Mouse (Mus musculus): ENCODE data around the gene 1700067K01Rik. TPM values are rescaled to one million over a fixed set of nuclear protein-coding genes. Genes with fewer than 3 reads are reported as not detected.

Gene 1700067K01Rik
- polyA plus RNA-seq, 1 experiment from 2014 or later, result 0.58 TPM

GRCm38 (mm10) chr8:83989243-83989642 lies 12.1 kb upstream of the 1700067K01Rik start:
- Histone ChIP-seq H3K27ac (replicated peaks) (no peak overlapping the region; the same call in 1 of the 2 replicates), H3K36me3 (replicated peaks) (peaks cover 76% of the 10 kb centered on the region), H3K9me3 (replicated peaks) (no peaks in the 10 kb centered on the region), H3K9ac (no peak overlapping the region), H3K4me2 (no peak overlapping the region), H3K27me3 (no peaks in the 10 kb centered on the region), H3K4me1 (replicated peaks) (peaks cover 38% of the 10 kb centered on the region), H3K4me3 (replicated peaks) (no peak overlapping the region)
- ATAC-seq (ENCODE audit: insufficient read depth), result no peak
- WGBS (ENCODE audit: insufficient replicate concordance), result 51% methylated on average over 7 of the region's 7 CpGs

- H3K9me3 ChIP-seq (replicated peaks), result no peaks in the 10 kb centered on the region
- peaks cover 74% of the 10 kb centered on the region for H3K36me3 ChIP-seq (replicated peaks)
- H3K4me3 ChIP-seq (replicated peaks), result no peak overlapping the region
- H3K9ac ChIP-seq, result no peak overlapping the region
- WGBS (ENCODE audit: insufficient replicate concordance), result 87% methylated on average over 14 of the region's 14 CpGs
- no peak for ATAC-seq (ENCODE audit: insufficient read depth)
- no peaks in the 10 kb centered on the region for H3K27me3 ChIP-seq
- H3K4me2 ChIP-seq, result no peak overlapping the region
- H3K27ac ChIP-seq (replicated peaks), result no peak overlapping the region
- peaks cover 43% of the 10 kb centered on the region for H3K4me1 ChIP-seq (replicated peaks)
These were observed 11.1 kb upstream of the 1700067K01Rik start for GRCm38 (mm10) chr8:83990170-83990569.

GRCm38 (mm10) chr8:83992488-83992887 lies 8.8 kb upstream of the 1700067K01Rik start:
- Histone ChIP-seq H3K27me3 (no peaks in the 10 kb centered on the region), H3K36me3 (replicated peaks) (peaks cover 54% of the 10 kb centered on the region), H3K9ac (no peak overlapping the region; the same call in 1 of the 2 replicates), H3K9me3 (replicated peaks) (no peaks in the 10 kb centered on the region), H3K4me3 (replicated peaks) (no peak overlapping the region), H3K27ac (replicated peaks) (peak overlapping the region; percentile 61), H3K4me1 (replicated peaks) (peaks cover 56% of the 10 kb centered on the region), H3K4me2 (peak overlapping the region; percentile 33)
- peak; percentile 29 for ATAC-seq (ENCODE audit: insufficient read depth)
- WGBS (ENCODE audit: insufficient replicate concordance), result 17% methylated on average over 2 of the region's 2 CpGs

- 26% methylated on average over 3 of the region's 3 CpGs for WGBS (ENCODE audit: insufficient replicate concordance)
- no peak overlapping the region for H3K4me3 ChIP-seq (replicated peaks)
- H3K4me2 ChIP-seq, result no peak overlapping the region
- peaks cover 41% of the 10 kb centered on the region for H3K36me3 ChIP-seq (replicated peaks)
- H3K4me1 ChIP-seq (replicated peaks), result peaks cover 65% of the 10 kb centered on the region
- no peaks in the 10 kb centered on the region for H3K9me3 ChIP-seq (replicated peaks)
- peak overlapping the region; percentile 26; the same call in 1 of the 2 replicates for H3K27ac ChIP-seq (replicated peaks)
- H3K27me3 ChIP-seq, result no peaks in the 10 kb centered on the region
- ATAC-seq (ENCODE audit: insufficient read depth), result no peak
- H3K9ac ChIP-seq, result no peak overlapping the region
These were observed 7.3 kb upstream of the 1700067K01Rik start for GRCm38 (mm10) chr8:83994030-83994429.

GRCm38 (mm10) chr8:83995973-83996372 lies 5.3 kb upstream of the 1700067K01Rik start:
- peak overlapping the region; percentile 84 for H3K4me3 ChIP-seq (replicated peaks)
- no peak for ATAC-seq (ENCODE audit: insufficient read depth)
- peaks cover 44% of the 10 kb centered on the region for H3K36me3 ChIP-seq (replicated peaks)
- H3K4me2 ChIP-seq, result peak overlapping the region; percentile 99
- H3K4me1 ChIP-seq (replicated peaks), result peaks cover 74% of the 10 kb centered on the region
- whole genome bisulfite sequencing (ENCODE audit: insufficient replicate concordance), result 36% methylated on average over 12 of the region's 12 CpGs
- no peaks in the 10 kb centered on the region for H3K9me3 ChIP-seq (replicated peaks)
- peak overlapping the region; percentile 91; the same call in 1 of the 2 replicates for H3K27ac ChIP-seq (replicated peaks)
- peak overlapping the region; percentile 92 for H3K9ac ChIP-seq
- no peaks in the 10 kb centered on the region for H3K27me3 ChIP-seq

GRCm38 (mm10) chr8:83996567-83997505 lies 4.5 kb upstream of the 1700067K01Rik start:
- peak overlapping the region; percentile 92 for H3K9ac ChIP-seq
- H3K4me1 ChIP-seq (replicated peaks), result peaks cover 73% of the 10 kb centered on the region
- WGBS (ENCODE audit: insufficient replicate concordance), result under 1% methylated on average over 76 of the region's 103 CpGs
- peak overlapping the region; percentile 84 for H3K4me3 ChIP-seq (replicated peaks)
- H3K36me3 ChIP-seq (replicated peaks), result peaks cover 44% of the 10 kb centered on the region
- H3K4me2 ChIP-seq, result peak overlapping the region; percentile 99
- ATAC-seq (ENCODE audit: insufficient read depth), result peak; percentile 89
- no peaks in the 10 kb centered on the region for H3K9me3 ChIP-seq (replicated peaks)
- H3K27ac ChIP-seq (replicated peaks), result peak overlapping the region; percentile 91
- no peaks in the 10 kb centered on the region for H3K27me3 ChIP-seq

- H3K9ac ChIP-seq, result peak within 1 kb of the TSS; percentile 92
- H3K4me2 ChIP-seq, result peak within 1 kb of the TSS; percentile 99
- H3K9me3 ChIP-seq (replicated peaks), result no peaks in the 10 kb centered on the region
- H3K27me3 ChIP-seq, result no peaks in the 10 kb centered on the region
- peak within 1 kb of the TSS; percentile 84 for H3K4me3 ChIP-seq (replicated peaks)
- peaks cover 71% of the 10 kb centered on the region for H3K4me1 ChIP-seq (replicated peaks)
- peaks cover 45% of the 10 kb centered on the region for H3K36me3 ChIP-seq (replicated peaks)
- no peak for ATAC-seq (ENCODE audit: insufficient read depth)
- WGBS (ENCODE audit: insufficient replicate concordance), result under 1% methylated on average over 55 of the region's 112 CpGs
- peak within 1 kb of the TSS; percentile 91 for H3K27ac ChIP-seq (replicated peaks)
These were observed 3.7 kb upstream of the 1700067K01Rik start, which contains the start of gene Samd1 for GRCm38 (mm10) chr8:83997511-83998141. Samd1 (plus strand) TSS chr8:83997672.

- Histone ChIP-seq H3K9ac (peak overlapping the region; percentile 81), H3K4me3 (replicated peaks) (peak overlapping the region; percentile 83), H3K9me3 (replicated peaks) (no peaks in the 10 kb centered on the region), H3K4me1 (replicated peaks) (peaks cover 71% of the 10 kb centered on the region), H3K36me3 (replicated peaks) (peaks cover 48% of the 10 kb centered on the region), H3K27ac (replicated peaks) (peak overlapping the region; percentile 83), H3K4me2 (peak overlapping the region; percentile 99), H3K27me3 (no peaks in the 10 kb centered on the region)
- ATAC-seq (ENCODE audit: insufficient read depth), result no peak
- 2% methylated on average over 86 of the region's 92 CpGs for WGBS (ENCODE audit: insufficient replicate concordance)
These were observed 2.9 kb upstream of the 1700067K01Rik start for GRCm38 (mm10) chr8:83998231-83999056.

GRCm38 (mm10) chr8:83999057-83999705 lies 2.1 kb upstream of the 1700067K01Rik start:
- Histone ChIP-seq H3K4me1 (replicated peaks) (peaks cover 69% of the 10 kb centered on the region), H3K4me2 (peak overlapping the region; percentile 99), H3K36me3 (replicated peaks) (peaks cover 47% of the 10 kb centered on the region), H3K27me3 (no peaks in the 10 kb centered on the region), H3K9ac (peak overlapping the region; percentile 81), H3K9me3 (replicated peaks) (no peaks in the 10 kb centered on the region), H3K4me3 (replicated peaks) (peak overlapping the region; percentile 83), H3K27ac (replicated peaks) (0 out of 2 replicates have a peak overlapping the region, but pooled peaks have one; percentile 83)
- WGBS (ENCODE audit: insufficient replicate concordance), result 72% methylated on average over 16 of the region's 16 CpGs
- no peak for ATAC-seq (ENCODE audit: insufficient read depth)

GRCm38 (mm10) chr8:83999825-84000224 lies 1.5 kb upstream of the 1700067K01Rik start:
- Histone ChIP-seq H3K4me3 (replicated peaks) (peak overlapping the region; percentile 83), H3K9me3 (replicated peaks) (no peaks in the 10 kb centered on the region), H3K27ac (replicated peaks) (no peak overlapping the region), H3K27me3 (no peaks in the 10 kb centered on the region), H3K4me2 (peak overlapping the region; percentile 99), H3K9ac (peak overlapping the region; percentile 12; the same call in 1 of the 2 replicates), H3K36me3 (replicated peaks) (peaks cover 45% of the 10 kb centered on the region), H3K4me1 (replicated peaks) (peaks cover 71% of the 10 kb centered on the region)
- WGBS (ENCODE audit: insufficient replicate concordance), result 89% methylated on average over 2 of the region's 2 CpGs
- ATAC-seq (ENCODE audit: insufficient read depth), result no peak

Measured in liver, embryonic 15.5 days (tissue).